Mouse (Mus musculus) heart, postnatal 0 days (tissue): ENCODE data around the gene Nsf. TPM values are rescaled to one million over a fixed set of nuclear protein-coding genes. Genes with fewer than 3 reads are reported as not detected.

Experiments
- ATAC-seq: fragments of 200-750 bp; cut with Nextera tagmentation; 2 replicates; pipeline ENCODE4 v1.8.0; 2017; ENCODE audit warnings: low read depth, moderate number of reproducible peaks, moderate library complexity; ENCODE audit not compliant: insufficient read depth
- DNase-seq: peaks from one replicate; pipeline ENCODE4 v3.0.0-alpha.2; 2016; ENCODE audit warnings: low spot score
- H3K27ac ChIP-seq: fragments of 300-500 bp; sonication (generic); 2 replicates; pipeline ENCODE4 v1.5.1; 2014; ENCODE audit warnings: low read depth, mild to moderate bottlenecking
- H3K27me3 ChIP-seq: fragments of 300-500 bp; sonication (generic); 2 replicates; pipeline ENCODE4 v1.6.1; 2014; ENCODE audit warnings: low read length, mixed read lengths; ENCODE audit not compliant: control insufficient read depth, insufficient read depth
- H3K36me3 ChIP-seq: fragments of 300-500 bp; sonication (generic); replicated peaks from 2 replicates; pipeline ENCODE4 v1.6.1; 2014; ENCODE audit warnings: low read length, mixed read lengths; ENCODE audit not compliant: control insufficient read depth, insufficient read depth
- H3K4me1 ChIP-seq: fragments of 300-500 bp; sonication (generic); 2 replicates; pipeline ENCODE4 v1.6.1; 2014; ENCODE audit warnings: antibody characterized with exemption; ENCODE audit not compliant: control insufficient read depth, insufficient read depth
- H3K4me2 ChIP-seq: fragments of 300-500 bp; sonication (generic); 2 replicates; pipeline ENCODE4 v1.6.1; 2014; ENCODE audit warnings: low read depth, mild to moderate bottlenecking, low read length, moderate library complexity
- H3K4me3 ChIP-seq: fragments of 300-500 bp; sonication (generic); 2 replicates; pipeline ENCODE4 v1.5.1; 2014; ENCODE audit warnings: low read depth, low read length
- H3K9ac ChIP-seq: fragments of 300-500 bp; sonication (generic); replicated peaks from 2 replicates; pipeline ENCODE4 v1.6.1; 2014; ENCODE audit warnings: low read depth, low read length, mixed read lengths
- H3K9me3 ChIP-seq: fragments of 300-500 bp; sonication (generic); replicated peaks from 2 replicates; pipeline ENCODE4 v1.6.1; 2016; ENCODE audit warnings: low read length; ENCODE audit not compliant: control insufficient read depth
- CTCF ChIP-seq: IDR thresholded peaks from 2 replicates; pipeline ENCODE4 v1.5.1; 2016; ENCODE audit warnings: antibody characterized with exemption, control low read depth, low read depth
- EP300 ChIP-seq: IDR thresholded peaks from 2 replicates; pipeline ENCODE4 v1.6.1; 2016; ENCODE audit warnings: antibody characterized with exemption, low read depth
- WGBS: fragments of 180-500 bp; shearing (Covaris S2); extraction: QIAGEN DNeasy Blood & Tissue Kit; methylation state at CpG from one replicate; pipeline ENCODE4 v1.1.7; 2014; 5-methylcytosine and 5-hydroxymethylcytosine counted together
- polyA plus RNA-seq: library from polyadenylated mRNA; unstranded; fragments of >200 nt; fragmentation: Nextera tagmentation; extraction: Ambion mirVana; gene quantifications from 2 replicates; pipeline ENCODE4 v1.2.1, GENCODE M21; 2015
- total RNA-seq: library from RNA; depleted of rRNA; stranded (reverse); fragments of >200 nt; gene quantifications from 2 replicates; pipeline ENCODE4 v1.2.3, GENCODE M21; 2014; ENCODE audit warnings: low replicate concordance

The Nsf gene
- total and polyA plus RNA-seq, 2 experiments from 2014 or later: 24.9 to 25.2 TPM

DNA sequence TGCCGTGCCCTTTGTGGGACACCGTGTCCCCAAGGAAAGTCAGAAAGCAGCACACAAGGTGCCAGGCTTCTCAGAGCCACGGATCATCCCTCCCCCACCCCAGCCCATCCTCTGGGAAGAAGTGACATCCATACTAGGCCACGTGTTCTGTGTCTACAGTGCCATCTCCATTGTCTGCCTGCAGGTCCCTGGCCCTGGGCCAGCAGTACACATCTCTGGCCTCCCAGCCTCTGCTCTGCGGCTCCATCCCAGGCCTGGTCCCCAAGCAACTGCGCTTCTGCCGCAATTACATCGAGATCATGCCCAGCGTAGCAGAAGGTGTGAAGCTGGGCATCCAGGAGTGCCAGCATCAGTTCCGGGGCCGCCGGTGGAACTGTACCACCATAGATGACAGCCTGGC, 145.9 kb downstream of the Nsf start:
- Histone ChIP-seq H3K4me3 (no peak overlapping the region), H3K4me2 (no peak overlapping the region), H3K27me3 (peaks cover 63% of the 10 kb centered on the region), H3K9ac (no peak overlapping the region), H3K27ac (no peak overlapping the region), H3K4me1 (no peaks in the 10 kb centered on the region), H3K9me3 (0 out of 2 replicates have a peak, but pooled peaks cover 7% of the 10 kb centered on the region), H3K36me3 (no peaks in the 10 kb centered on the region)
- TF ChIP-seq CTCF: no peak
- no peak for TF ChIP-seq EP300
- ATAC-seq (no peak), DNase-seq (no peak)
- WGBS: 40% methylated on average over 12 of the region's 12 CpGs

DNA sequence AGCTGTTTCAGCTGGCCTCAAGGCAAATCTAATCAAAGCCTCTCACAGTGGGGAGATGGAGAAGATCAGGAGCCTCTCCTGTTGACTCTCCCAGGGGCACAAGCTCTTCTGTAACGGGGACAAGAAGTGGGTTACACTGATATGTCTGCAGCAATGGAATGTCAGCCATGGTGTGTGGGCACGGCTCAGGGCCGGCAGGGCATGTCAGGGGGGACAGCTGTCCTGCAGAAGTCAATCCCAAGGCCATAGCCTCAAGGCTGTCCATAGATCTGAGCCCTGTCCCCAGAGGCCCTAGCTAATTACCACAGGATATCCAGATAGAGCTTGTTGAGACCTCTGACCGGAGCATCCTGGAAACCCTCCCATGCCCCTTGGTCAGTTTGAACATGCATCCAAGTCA, 149.1 kb downstream of the Nsf start:
- TF ChIP-seq EP300: no peak
- no peak for TF ChIP-seq CTCF
- Histone ChIP-seq H3K27me3 (peaks cover 51% of the 10 kb centered on the region), H3K9ac (no peak overlapping the region), H3K4me2 (no peak overlapping the region), H3K4me3 (no peak overlapping the region), H3K9me3 (0 out of 2 replicates have a peak, but pooled peaks cover 7% of the 10 kb centered on the region), H3K36me3 (no peaks in the 10 kb centered on the region), H3K4me1 (no peaks in the 10 kb centered on the region), H3K27ac (no peak overlapping the region)
- 46% methylated on average over 4 of the region's 4 CpGs for WGBS
- ATAC-seq: no peak
- DNase-seq: no peak

DNA sequence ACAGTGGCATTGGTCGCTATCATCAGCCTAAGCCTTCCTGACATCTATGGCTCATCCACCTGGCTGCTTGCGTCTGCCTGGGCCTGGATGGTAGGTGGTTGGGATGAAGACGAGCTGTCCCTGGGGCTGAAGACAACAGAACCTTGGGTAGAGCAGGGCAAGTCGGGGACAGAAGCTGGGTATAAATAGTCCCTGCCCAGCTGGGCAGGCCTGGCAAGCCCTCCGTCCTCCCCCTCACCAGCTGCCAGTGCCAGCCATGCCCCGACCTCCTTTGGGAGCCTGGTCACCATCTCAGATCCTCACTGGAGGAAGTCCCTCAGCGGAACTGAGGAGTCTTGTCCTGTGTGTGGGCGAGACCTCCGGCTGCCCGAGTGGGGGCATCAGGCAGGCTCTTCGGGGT, 149.7 kb downstream of the Nsf start:
- TF ChIP-seq EP300 (no peak), CTCF (no peak)
- Histone ChIP-seq H3K27ac (no peak overlapping the region), H3K9me3 (0 out of 2 replicates have a peak, but pooled peaks cover 7% of the 10 kb centered on the region), H3K4me3 (no peak overlapping the region), H3K36me3 (no peaks in the 10 kb centered on the region), H3K4me1 (no peaks in the 10 kb centered on the region), H3K27me3 (peaks cover 45% of the 10 kb centered on the region), H3K4me2 (no peak overlapping the region), H3K9ac (no peak overlapping the region)
- ATAC-seq (no peak), DNase-seq (no peak)
- WGBS: 75% methylated on average over 11 of the region's 11 CpGs

DNA sequence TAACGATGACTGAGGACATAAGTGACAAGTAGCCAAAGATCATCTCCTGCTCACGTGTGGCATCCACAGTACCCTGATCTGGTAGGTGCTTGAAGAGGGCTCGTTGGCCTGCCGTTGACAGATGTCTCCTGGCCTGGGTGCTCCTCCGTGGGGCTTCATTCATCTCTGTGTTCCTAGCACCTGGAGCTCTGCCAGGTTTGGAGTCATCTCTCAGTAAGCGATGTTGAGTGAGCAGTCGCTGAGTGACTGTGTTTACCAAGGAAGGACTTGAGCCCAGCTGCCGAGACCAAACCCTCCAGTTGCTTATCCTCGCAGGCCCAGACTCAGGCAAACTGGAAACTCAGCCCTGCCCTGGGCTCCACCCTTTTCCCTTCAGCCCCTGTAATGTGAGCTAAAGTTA, 152.7 kb downstream of the Nsf start:
- 29% methylated on average over 9 of the region's 9 CpGs for WGBS
- TF ChIP-seq CTCF (no peak), EP300 (no peak)
- Histone ChIP-seq H3K36me3 (no peaks in the 10 kb centered on the region), H3K9ac (no peak overlapping the region), H3K27ac (no peak overlapping the region), H3K4me2 (no peak overlapping the region), H3K4me3 (no peak overlapping the region), H3K4me1 (no peaks in the 10 kb centered on the region), H3K27me3 (peaks cover 35% of the 10 kb centered on the region), H3K9me3 (0 out of 2 replicates have a peak, but pooled peaks cover 7% of the 10 kb centered on the region)
- DNase-seq (no peak), ATAC-seq (no peak)

DNA sequence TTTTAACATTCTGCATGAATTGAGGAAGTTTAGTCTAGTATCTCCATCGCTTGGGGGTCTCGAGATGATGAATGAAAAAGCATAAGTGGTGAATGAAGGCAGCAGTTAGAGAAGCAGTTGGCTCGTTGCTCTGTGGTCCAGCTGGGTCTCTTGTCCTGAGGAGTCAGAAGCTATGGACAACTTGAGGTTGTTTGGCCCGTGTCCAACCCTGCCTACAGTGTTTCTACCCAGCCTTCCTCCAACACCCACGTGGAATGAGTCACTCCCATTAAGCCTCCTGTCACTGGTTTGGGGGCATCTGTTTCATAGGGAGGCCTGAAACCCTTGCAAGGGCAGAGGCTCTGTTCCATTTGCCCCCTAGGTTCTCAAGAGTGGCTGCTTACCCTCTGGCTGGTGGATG, 163.9 kb downstream of the Nsf start:
- no peak overlapping the region for H3K27ac ChIP-seq
- H3K9ac ChIP-seq: no peak overlapping the region
- 38% methylated on average over 5 of the region's 5 CpGs for WGBS
- no peak overlapping the region for H3K4me2 ChIP-seq
- DNase-seq (no peak), ATAC-seq (no peak)
- no peaks in the 10 kb centered on the region for H3K9me3 ChIP-seq
- H3K27me3 ChIP-seq: peaks cover 33% of the 10 kb centered on the region
- no peak overlapping the region for H3K4me3 ChIP-seq
- no peaks in the 10 kb centered on the region for H3K4me1 ChIP-seq
- TF ChIP-seq CTCF: no peak
- TF ChIP-seq EP300: no peak
- no peaks in the 10 kb centered on the region for H3K36me3 ChIP-seq

DNA sequence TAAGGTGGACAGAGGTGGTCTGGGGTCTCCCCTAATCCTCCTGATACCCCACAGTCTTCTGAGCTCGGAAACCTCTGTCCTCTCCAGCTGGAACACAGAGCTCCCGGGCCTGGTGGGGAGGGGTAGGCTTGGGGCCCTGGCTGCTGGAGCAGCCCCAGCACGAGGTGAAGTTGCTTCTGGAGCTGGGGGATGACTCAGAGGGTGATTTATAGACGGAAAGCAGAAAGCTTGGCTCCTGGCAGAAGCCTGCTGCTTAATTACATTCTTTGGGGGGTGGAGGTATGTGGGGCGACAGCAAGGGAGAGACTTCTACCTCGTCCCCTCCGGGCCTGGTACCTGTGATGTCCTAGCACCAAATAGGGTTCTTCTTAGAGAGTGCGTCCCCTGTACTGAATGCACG, 173.7 kb downstream of the Nsf start:
- no peak for ATAC-seq
- H3K9ac ChIP-seq: no peak overlapping the region
- WGBS: 50% methylated on average over 9 of the region's 9 CpGs
- no peak for DNase-seq
- H3K27me3 ChIP-seq: peaks cover 34% of the 10 kb centered on the region
- H3K4me2 ChIP-seq: no peak overlapping the region
- TF ChIP-seq EP300 (no peak), CTCF (no peak)
- H3K27ac ChIP-seq: no peak overlapping the region
- H3K4me1 ChIP-seq: no peaks in the 10 kb centered on the region
- H3K9me3 ChIP-seq: no peaks in the 10 kb centered on the region
- H3K4me3 ChIP-seq: no peak overlapping the region
- H3K36me3 ChIP-seq: no peaks in the 10 kb centered on the region
